Comparison of ENCODE assay signal across 18 mouse cellular contexts in genomic region chr10:7285112-7285905, GRCm38 (mm10).
DNase-seq lines count a peak whose midpoint lies in the region; ATAC-seq and TF ChIP-seq lines count a peak whose summit lies in the region.
"Had no signal": no experiment of that assay in that cellular context is flagged by ENCODE, and none has a peak within 500 bp of the region (broad histone marks: within the 10 kb centered on the region; RNA-seq: fewer than 3 reads in every experiment).

No protein-coding gene starts in this region.

- H3K9me3 ChIP-seq in limb, embryonic 14.5 days (ENCODE audit: control insufficient read depth, low read length), result no peaks in the 10 kb centered on the region
- no peaks in the 10 kb centered on the region for H3K9me3 ChIP-seq in limb, embryonic 10.5 days (replicated peaks)
- H3K9me3 ChIP-seq in midbrain, embryonic 15.5 days, result no peaks in the 10 kb centered on the region
- H3K9me3 ChIP-seq: hindbrain, embryonic 13.5 days; liver, embryonic 15.5 days had no signal

- H3K36me3 ChIP-seq in limb, embryonic 14.5 days (ENCODE audit: control insufficient read depth, insufficient read depth, low read length), result no peaks in the 10 kb centered on the region
- no peaks in the 10 kb centered on the region for H3K36me3 ChIP-seq in limb, embryonic 10.5 days
- no peaks in the 10 kb centered on the region for H3K36me3 ChIP-seq in midbrain, embryonic 15.5 days (replicated peaks)
- H3K36me3 ChIP-seq: hindbrain, embryonic 13.5 days; liver, embryonic 15.5 days had no signal

- H3K27me3 ChIP-seq in limb, embryonic 14.5 days (ENCODE audit: control insufficient read depth, insufficient read depth, low read length), result no peaks in the 10 kb centered on the region
- H3K27me3 ChIP-seq in limb, embryonic 10.5 days (ENCODE audit: low read depth, poor library complexity, severe bottlenecking), result no peaks in the 10 kb centered on the region
- H3K27me3 ChIP-seq in midbrain, embryonic 15.5 days (replicated peaks), result no peaks in the 10 kb centered on the region
- H3K27me3 ChIP-seq: hindbrain, embryonic 13.5 days; liver, embryonic 15.5 days; Patski had no signal

- no peak overlapping the region for H3K9ac ChIP-seq in limb, embryonic 14.5 days (ENCODE audit: low read depth, low read length, severe bottlenecking)
- no peak overlapping the region for H3K9ac ChIP-seq in midbrain, embryonic 15.5 days
- H3K9ac ChIP-seq: forebrain, postnatal 0 days; hindbrain, embryonic 13.5 days; liver, embryonic 15.5 days had no signal

- no peak overlapping the region for H3K27ac ChIP-seq in limb, embryonic 14.5 days (replicated peaks; ENCODE audit: low read depth, low read length)
- no peak overlapping the region for H3K27ac ChIP-seq in limb, embryonic 10.5 days
- no peak overlapping the region for H3K27ac ChIP-seq in midbrain, embryonic 15.5 days
- H3K27ac ChIP-seq: hindbrain, embryonic 13.5 days; liver, embryonic 15.5 days had no signal

- peaks cover 7% of the 10 kb centered on the region; the same call in 1 of the 2 replicates for H3K4me1 ChIP-seq in limb, embryonic 14.5 days (ENCODE audit: control insufficient read depth, insufficient read depth, low read length)
- H3K4me1 ChIP-seq in limb, embryonic 10.5 days, result peaks cover 6% of the 10 kb centered on the region
- no peaks in the 10 kb centered on the region for H3K4me1 ChIP-seq in midbrain, embryonic 15.5 days
- H3K4me1 ChIP-seq: hindbrain, embryonic 13.5 days; liver, embryonic 15.5 days had no signal

- ATAC-seq in cerebellum, adult (ENCODE audit: insufficient number of reproducible peaks, low FRiP score, low TSS enrichment), result peak; percentile 88
- ATAC-seq in limb, embryonic 14.5 days (ENCODE audit: low FRiP score, low read depth), result no peak
- no peak for ATAC-seq in midbrain, embryonic 15.5 days (replicated peaks)
- ATAC-seq: forebrain, postnatal 0 days; Patski had no signal

- whole genome bisulfite sequencing in limb, embryonic 14.5 days, result 72% methylated on average over 7 of the region's 7 CpGs
- 93% methylated on average over 7 of the region's 7 CpGs for WGBS in limb, embryonic 10.5 days
- 87% methylated on average over 7 of the region's 7 CpGs for WGBS in midbrain, embryonic 15.5 days

- no peak overlapping the region for H3K4me3 ChIP-seq in limb, embryonic 14.5 days (replicated peaks; ENCODE audit: low read length)
- H3K4me3 ChIP-seq in limb, embryonic 10.5 days, result no peak overlapping the region
- H3K4me3 ChIP-seq in midbrain, embryonic 15.5 days, result no peak overlapping the region
- H3K4me3 ChIP-seq: hindbrain, embryonic 13.5 days; liver, embryonic 15.5 days; myocyte had no signal

- no peak overlapping the region for H3K4me2 ChIP-seq in limb, embryonic 14.5 days (replicated peaks; ENCODE audit: low read depth, low read length, severe bottlenecking)
- no peak overlapping the region for H3K4me2 ChIP-seq in midbrain, embryonic 15.5 days
- H3K4me2 ChIP-seq: hindbrain, embryonic 13.5 days; liver, embryonic 15.5 days; midbrain, embryonic 11.5 days had no signal

- TF ChIP-seq POLR2A in limb, embryonic 14.5 days (IDR thresholded peaks at IDR 0.05; ENCODE audit: borderline replicate concordance, extremely low read depth, insufficient read depth, insufficient read length), result no peak

- DNase-seq in cerebellum, postnatal 4 days (ENCODE audit: low spot score in 2 of 2), result no peak
- DNase-seq in limb, embryonic 14.5 days (ENCODE audit: low spot score), result peak; percentile 29
- DNase-seq in limb, embryonic 10.5 days (ENCODE audit: low spot score), result no peak
- peak; percentile 54 to 72 for DNase-seq in cerebellum, postnatal 10 days
- no peak for DNase-seq in spleen, postnatal 4 days (ENCODE audit: low spot score in 2 of 2)
- no peak for DNase-seq in layer of hippocampus, adult 11-12 months (ENCODE audit: low spot score)
- DNase-seq: forebrain, postnatal 0 days; gastrocnemius, postnatal 10 days; kidney, adult 8-10 months; lung, postnatal 4 days; thymus, adult 18-20 months had no signal

Comparison
In these comparisons a context has a peak if more than half of its experiments do, and no peak if none do; other contexts are left out.
1. DNase-seq: peak in limb, embryonic 14.5 days (single experiment) and cerebellum, postnatal 10 days (2 of 2); none in cerebellum, postnatal 4 days (0 of 2), limb, embryonic 10.5 days (single experiment), spleen, postnatal 4 days (0 of 2) and layer of hippocampus, adult 11-12 months (single experiment).